Comparison of ENCODE assay signal across 8 mouse cellular contexts in the genomic region with DNA sequence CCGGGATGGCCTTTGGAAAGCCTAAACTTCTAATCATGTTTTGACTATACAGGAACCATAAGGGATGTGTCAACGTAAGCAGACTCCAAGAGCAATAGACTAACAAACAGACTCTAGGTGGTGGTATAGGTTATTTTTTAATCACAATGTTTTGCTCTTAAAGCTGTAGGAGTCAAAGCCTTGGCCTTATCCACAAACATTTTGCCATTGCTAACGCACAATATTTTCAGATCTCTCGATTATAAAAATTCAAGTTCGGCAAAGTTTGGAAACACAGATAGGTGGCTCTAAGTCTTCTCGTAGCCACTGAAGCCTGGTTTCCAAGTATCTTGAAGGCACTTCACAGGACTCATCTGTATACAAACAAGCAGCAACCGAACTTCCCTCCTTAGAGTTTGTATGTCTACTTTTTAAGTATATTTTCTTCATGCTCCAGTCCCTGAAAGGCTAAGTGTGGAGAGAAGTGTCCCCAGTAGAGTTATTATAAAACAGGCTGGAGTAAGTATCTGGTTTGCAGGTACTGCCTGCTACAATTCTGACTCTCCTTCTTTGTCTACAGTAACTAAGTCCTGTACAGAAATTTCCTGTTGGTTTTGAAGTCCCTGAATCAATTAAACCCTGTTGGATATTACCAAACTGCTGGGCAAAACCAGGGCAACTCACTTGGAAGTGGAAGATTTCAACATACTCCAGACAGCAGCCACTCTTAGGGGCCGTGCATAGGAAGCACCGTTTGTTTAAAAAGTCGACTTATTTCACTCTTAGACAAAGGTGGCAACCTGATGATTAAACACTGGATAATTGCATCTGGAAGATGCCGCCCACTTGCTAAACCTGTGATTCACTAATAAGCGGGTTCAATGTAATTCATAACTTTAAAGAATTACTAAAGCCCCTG. TPM values are rescaled to one million over a fixed set of nuclear protein-coding genes. Genes with fewer than 3 reads are reported as not detected.
A peak's percentile ranks its signal among the peaks of the same experiment; 100 is the strongest.
DNase-seq lines count a peak whose midpoint lies in the region; ATAC-seq and TF ChIP-seq lines count a peak whose summit lies in the region.

No protein-coding gene starts in this region.

- WGBS in heart, embryonic 12.5 days: 46% methylated on average over 12 of the region's 12 CpGs
- WGBS in forebrain, embryonic 12.5 days: 39% methylated on average over 12 of the region's 12 CpGs
- 29% methylated on average over 12 of the region's 12 CpGs for WGBS in liver, embryonic 11.5 days
- 18% methylated on average over 12 of the region's 12 CpGs for WGBS in stomach, postnatal 0 days

- no peak for TF ChIP-seq CTCF in G1E (IDR thresholded peaks at IDR 0.05; ENCODE audit: low read depth, low read length)
- peak; percentile 60 for TF ChIP-seq CTCF in stomach, postnatal 0 days (IDR thresholded peaks at IDR 0.05; ENCODE audit: low read depth)

- ATAC-seq in heart, embryonic 12.5 days (ENCODE audit: insufficient number of reproducible peaks, low FRiP score): no peak
- peak; percentile 24; the same call in 1 of the 2 replicates for ATAC-seq in G1E (ENCODE audit: extremely low read depth, insufficient number of reproducible peaks, low FRiP score, poor library complexity, severe bottlenecking)
- no peak for ATAC-seq in forebrain, embryonic 12.5 days (ENCODE audit: low FRiP score)
- ATAC-seq in liver, embryonic 11.5 days (replicated peaks; ENCODE audit: low FRiP score): no peak
- ATAC-seq in stomach, postnatal 0 days (ENCODE audit: low FRiP score, low TSS enrichment): no peak

- no peak for DNase-seq in heart, postnatal 10 days
- no peak for DNase-seq in G1E (ENCODE audit: low spot score)
- no peak for DNase-seq in liver, embryonic 11.5 days (ENCODE audit: low spot score)
- DNase-seq in stomach, postnatal 0 days (ENCODE audit: low spot score): no peak
- no peak for DNase-seq in left cerebral cortex, adult 11 months (ENCODE audit: low spot score)
- DNase-seq in left cerebral cortex, postnatal 14 days (ENCODE audit: low spot score in 2 of 2): no peak

- H3K4me2 ChIP-seq in heart, embryonic 12.5 days: peak overlapping the region; percentile 79
- peak overlapping the region; percentile 67 for H3K4me2 ChIP-seq in forebrain, embryonic 12.5 days
- peak overlapping the region; percentile 84 for H3K4me2 ChIP-seq in liver, embryonic 11.5 days
- peak overlapping the region; percentile 62 for H3K4me2 ChIP-seq in stomach, postnatal 0 days (replicated peaks; ENCODE audit: low read depth)

- H3K9ac ChIP-seq in heart, embryonic 12.5 days: peak overlapping the region; percentile 99
- peak overlapping the region; percentile 92 for H3K9ac ChIP-seq in forebrain, embryonic 12.5 days
- H3K9ac ChIP-seq in liver, embryonic 11.5 days (ENCODE audit: low read depth, low read length): peak overlapping the region; percentile 95
- H3K9ac ChIP-seq in stomach, postnatal 0 days (ENCODE audit: low read length): peak overlapping the region; percentile 98; the same call in 1 of the 2 replicates

- H3K27me3 ChIP-seq in heart, embryonic 12.5 days (replicated peaks): no peaks in the 10 kb centered on the region
- no peaks in the 10 kb centered on the region for H3K27me3 ChIP-seq in G1E (ENCODE audit: insufficient read depth, low read length)
- 0 out of 2 replicates have a peak, but pooled peaks cover 3% of the 10 kb centered on the region for H3K27me3 ChIP-seq in forebrain, embryonic 12.5 days
- H3K27me3 ChIP-seq in liver, embryonic 11.5 days (replicated peaks; ENCODE audit: control insufficient read depth, insufficient read depth, low read length): no peaks in the 10 kb centered on the region
- H3K27me3 ChIP-seq in stomach, postnatal 0 days (ENCODE audit: control insufficient read depth, insufficient read depth, low read length): no peaks in the 10 kb centered on the region

- no peak overlapping the region for H3K27ac ChIP-seq in heart, embryonic 12.5 days (ENCODE audit: poor library complexity, severe bottlenecking)
- no peak overlapping the region; the same call in 1 of the 2 replicates for H3K27ac ChIP-seq in forebrain, embryonic 12.5 days
- H3K27ac ChIP-seq in liver, embryonic 11.5 days (ENCODE audit: low read depth, low read length): peak overlapping the region; percentile 97
- H3K27ac ChIP-seq in stomach, postnatal 0 days (replicated peaks): no peak overlapping the region

- peak overlapping the region; percentile 95 for H3K4me3 ChIP-seq in heart, embryonic 12.5 days
- peak overlapping the region; percentile 94 for H3K4me3 ChIP-seq in G1E (ENCODE audit: low read depth, low read length)
- peak overlapping the region; percentile 86 for H3K4me3 ChIP-seq in forebrain, embryonic 12.5 days (replicated peaks)
- peak overlapping the region; percentile 76 for H3K4me3 ChIP-seq in liver, embryonic 11.5 days (ENCODE audit: low read depth, low read length)
- H3K4me3 ChIP-seq in stomach, postnatal 0 days (ENCODE audit: low read depth, low read length): peak overlapping the region; percentile 88

- TF ChIP-seq EP300 in stomach, postnatal 0 days (optimal IDR thresholded peaks at IDR 0.05): no peak

- no peaks in the 10 kb centered on the region for H3K9me3 ChIP-seq in heart, embryonic 12.5 days (replicated peaks)
- no peaks in the 10 kb centered on the region for H3K9me3 ChIP-seq in G1E (replicated peaks)
- H3K9me3 ChIP-seq in forebrain, embryonic 12.5 days: no peaks in the 10 kb centered on the region
- no peaks in the 10 kb centered on the region for H3K9me3 ChIP-seq in liver, embryonic 11.5 days (ENCODE audit: control insufficient read depth, low read length)
- no peaks in the 10 kb centered on the region for H3K9me3 ChIP-seq in stomach, postnatal 0 days (ENCODE audit: control insufficient read depth, low read length)

- H3K4me1 ChIP-seq in heart, embryonic 12.5 days (replicated peaks): peaks cover 25% of the 10 kb centered on the region
- peaks cover 48% of the 10 kb centered on the region for H3K4me1 ChIP-seq in G1E (ENCODE audit: insufficient read depth, low read depth, low read length)
- H3K4me1 ChIP-seq in forebrain, embryonic 12.5 days: peaks cover 29% of the 10 kb centered on the region
- peaks cover 39% of the 10 kb centered on the region for H3K4me1 ChIP-seq in liver, embryonic 11.5 days (replicated peaks; ENCODE audit: control insufficient read depth, insufficient read depth, low read length)
- peaks cover 10% of the 10 kb centered on the region; the same call in 1 of the 2 replicates for H3K4me1 ChIP-seq in stomach, postnatal 0 days (replicated peaks; ENCODE audit: control insufficient read depth, insufficient read depth)

- no peaks in the 10 kb centered on the region for H3K36me3 ChIP-seq in heart, embryonic 12.5 days
- H3K36me3 ChIP-seq in G1E (replicated peaks): peaks cover 19% of the 10 kb centered on the region
- H3K36me3 ChIP-seq in forebrain, embryonic 12.5 days (replicated peaks): no peaks in the 10 kb centered on the region
- H3K36me3 ChIP-seq in liver, embryonic 11.5 days (ENCODE audit: control insufficient read depth, insufficient read depth, low read length): peaks cover 4% of the 10 kb centered on the region; the same call in 1 of the 2 replicates
- no peaks in the 10 kb centered on the region for H3K36me3 ChIP-seq in stomach, postnatal 0 days (ENCODE audit: control insufficient read depth, insufficient read depth, low read length)

- intact Hi-C loops in heart, postnatal 10 days (cut with DNase I): loop anchor here (5.0 to 10.0 kb wide), 7 partner anchors 49 to 696 kb away; a partner anchor contains a TSS
- intact Hi-C loops in left cerebral cortex, postnatal 14 days (cut with DNase I): loop anchor here (5.0 to 10.0 kb wide), 4 partner anchors 169 to 604 kb away; a partner anchor contains a TSS

RNA-seq across cellular contexts. Expression of a gene that starts 2.7 kb away (rescaled TPM):
- polyA plus RNA-seq in heart, embryonic 12.5 days (2016; fragmentation: Nextera tagmentation; extraction: Ambion mirVana): 28.5 and 29.6 TPM in 2 replicates
- total RNA-seq in heart, postnatal 10 days (2021): 10 to 100 TPM; 26.8 to 27.4 TPM
- total RNA-seq in G1E (2014; fragmentation: Nextera tagmentation) (86.7 and 91.1 TPM in 2 replicates), G1E (2017) (25.0 and 27.2 TPM in 2 replicates)
- 7.9 and 10.4 TPM in 2 replicates for polyA plus RNA-seq in G1E (2012)
- polyA plus RNA-seq in forebrain, embryonic 12.5 days (2016; fragmentation: Nextera tagmentation; extraction: Ambion mirVana): 32.1 and 37.0 TPM in 2 replicates
- 35.0 and 37.3 TPM in 2 replicates for polyA plus RNA-seq in liver, embryonic 11.5 days (2014; fragmentation: Nextera tagmentation; extraction: Ambion mirVana)
- polyA plus RNA-seq in stomach, postnatal 0 days (2015; fragmentation: Nextera tagmentation; extraction: Ambion mirVana): 13.0 and 15.7 TPM in 2 replicates
- total RNA-seq in left cerebral cortex, postnatal 14 days (2021): 10 to 100 TPM; 64.1 to 67.3 TPM
